7 mouse cellular contexts compared by ENCODE assay signal in the genomic region with DNA sequence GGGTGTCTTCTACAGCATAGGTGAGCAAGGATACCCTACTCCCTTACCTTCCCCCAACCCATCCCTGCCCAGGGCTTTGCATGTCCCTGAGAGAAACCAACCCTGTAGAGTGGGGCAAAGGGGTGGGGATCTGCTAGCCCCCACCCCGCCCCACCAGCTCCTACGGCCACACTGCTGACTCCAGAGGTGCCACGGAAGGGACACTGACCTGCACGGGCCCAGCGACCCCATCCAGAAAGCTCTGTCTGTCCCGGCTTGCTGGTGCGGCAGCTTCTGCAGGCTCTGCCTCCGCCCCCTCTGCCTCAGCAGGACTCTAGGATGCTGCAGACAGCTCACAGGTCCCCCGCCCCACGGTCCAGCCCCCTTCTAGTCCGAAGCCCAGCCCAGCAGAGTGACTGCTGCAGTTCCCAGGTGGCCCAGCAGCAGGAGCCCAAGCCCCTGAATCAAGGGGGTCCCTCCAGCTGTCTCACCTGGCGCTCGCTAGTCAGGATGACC. TPM values are rescaled to one million over a fixed set of nuclear protein-coding genes. Genes with fewer than 3 reads are reported as not detected.
DNase-seq lines count a peak whose midpoint lies in the region; ATAC-seq and TF ChIP-seq lines count a peak whose summit lies in the region.

No protein-coding gene starts in this region.

- WGBS in forebrain, embryonic 11.5 days, result 2% methylated on average over 13 of the region's 13 CpGs
- 2% methylated on average over 8 of the region's 13 CpGs for WGBS in limb, embryonic 14.5 days

- no peaks in the 10 kb centered on the region for H3K36me3 ChIP-seq in testis, adult 2 months (ENCODE audit: control insufficient read depth, insufficient read depth, low read length)
- no peaks in the 10 kb centered on the region for H3K36me3 ChIP-seq in forebrain, embryonic 11.5 days (ENCODE audit: control insufficient read depth, insufficient read depth, low read length)
- H3K36me3 ChIP-seq in limb, embryonic 14.5 days (ENCODE audit: control insufficient read depth, insufficient read depth, low read length), result no peaks in the 10 kb centered on the region

- peak; percentile 55; the same call in 1 of the 2 replicates for ATAC-seq in forebrain, embryonic 11.5 days (replicated peaks; ENCODE audit: low FRiP score)
- peak; percentile 37; the same call in 1 of the 2 replicates for ATAC-seq in limb, embryonic 14.5 days (ENCODE audit: low FRiP score, low read depth)

- TF ChIP-seq CTCF in testis, adult 2 months (IDR thresholded peaks at IDR 0.05; ENCODE audit: control insufficient read depth, insufficient read depth, insufficient replicate concordance, low read depth, low read length), result no peak

- H3K9ac ChIP-seq in forebrain, embryonic 11.5 days (ENCODE audit: low read length), result peak overlapping the region; percentile 46; the same call in 1 of the 2 replicates
- peak overlapping the region; percentile 50 for H3K9ac ChIP-seq in limb, embryonic 14.5 days (ENCODE audit: low read depth, low read length, severe bottlenecking)

- H3K9me3 ChIP-seq in forebrain, embryonic 11.5 days (ENCODE audit: control insufficient read depth, low read length), result no peaks in the 10 kb centered on the region
- H3K9me3 ChIP-seq in limb, embryonic 14.5 days (ENCODE audit: control insufficient read depth, low read length), result no peaks in the 10 kb centered on the region

- H3K4me1 ChIP-seq in testis, adult 2 months (ENCODE audit: control insufficient read depth, insufficient read depth, low read length), result no peaks in the 10 kb centered on the region; the same call in 1 of the 2 replicates
- H3K4me1 ChIP-seq in forebrain, embryonic 11.5 days (replicated peaks; ENCODE audit: control insufficient read depth, insufficient read depth, low read length), result peaks cover 4% of the 10 kb centered on the region; the same call in 1 of the 2 replicates
- H3K4me1 ChIP-seq in limb, embryonic 14.5 days (ENCODE audit: control insufficient read depth, insufficient read depth, low read length), result peaks cover 3% of the 10 kb centered on the region; the same call in 1 of the 2 replicates

- H3K4me2 ChIP-seq in forebrain, embryonic 11.5 days (ENCODE audit: low read depth, low read length, severe bottlenecking), result peak overlapping the region; percentile 26; the same call in 1 of the 2 replicates
- H3K4me2 ChIP-seq in limb, embryonic 14.5 days (replicated peaks; ENCODE audit: low read depth, low read length, severe bottlenecking), result peak overlapping the region; percentile 39

- peak overlapping the region; percentile 88 for H3K4me3 ChIP-seq in testis, adult 2 months (ENCODE audit: control insufficient read depth, low read depth, low read length)
- no peak overlapping the region for H3K4me3 ChIP-seq in forebrain, embryonic 11.5 days (ENCODE audit: low read depth, low read length)
- peak overlapping the region; percentile 7 for H3K4me3 ChIP-seq in limb, embryonic 14.5 days (replicated peaks; ENCODE audit: low read length)

- no peak for DNase-seq in testis, postnatal 14 days (ENCODE audit: low spot score)
- peak; percentile 76 for DNase-seq in forebrain, embryonic 11.5 days (ENCODE audit: low spot score)
- DNase-seq in limb, embryonic 14.5 days (ENCODE audit: low spot score), result peak; percentile 6
- DNase-seq in yolk sac, embryonic 10.5 days (ENCODE audit: low spot score), result peak; percentile 12
- DNase-seq in testis, postnatal 10 days (ENCODE audit: low spot score), result no peak
- no peak for DNase-seq in spleen, postnatal 10 days (ENCODE audit: low spot score in 2 of 2)

- H3K27ac ChIP-seq in testis, adult 2 months (ENCODE audit: control insufficient read depth, insufficient read depth, low read depth, low read length), result no peak overlapping the region
- H3K27ac ChIP-seq in forebrain, embryonic 11.5 days (ENCODE audit: low read depth, low read length), result no peak overlapping the region
- H3K27ac ChIP-seq in limb, embryonic 14.5 days (replicated peaks; ENCODE audit: low read depth, low read length), result no peak overlapping the region

- H3K27me3 ChIP-seq in testis, adult 2 months (ENCODE audit: control insufficient read depth, insufficient read depth, low read length), result no peaks in the 10 kb centered on the region
- H3K27me3 ChIP-seq in forebrain, embryonic 11.5 days (ENCODE audit: control insufficient read depth, insufficient read depth, low read length), result peaks cover 2% of the 10 kb centered on the region; the same call in 1 of the 2 replicates
- no peaks in the 10 kb centered on the region for H3K27me3 ChIP-seq in limb, embryonic 14.5 days (ENCODE audit: control insufficient read depth, insufficient read depth, low read length)

- no peak for TF ChIP-seq POLR2A in testis, adult 2 months (IDR thresholded peaks at IDR 0.05; ENCODE audit: control insufficient read depth, low read depth, low read length)
- no peak for TF ChIP-seq POLR2A in limb, embryonic 14.5 days (IDR thresholded peaks at IDR 0.05; ENCODE audit: borderline replicate concordance, extremely low read depth, insufficient read depth, insufficient read length)

RNA-seq across cellular contexts. Expression of a gene that starts 2.4 kb away (rescaled TPM):
- 111 and 124 TPM in 2 replicates for polyA plus RNA-seq in testis, adult 2 months (2012; rRNA removed)
- 0.21 TPM in 1 of 2 replicates, not detected in the other for polyA plus RNA-seq in forebrain, embryonic 11.5 days (2014; fragmentation: Nextera tagmentation; extraction: Ambion mirVana)
- 0.11 and 0.15 TPM in 2 replicates for polyA plus RNA-seq in limb, embryonic 14.5 days (2012; rRNA removed)
- 0.10 TPM in 1 of 2 replicates, not detected in the other for polyA plus RNA-seq in limb, embryonic 14.5 days (2014; fragmentation: Nextera tagmentation; extraction: Ambion mirVana)

RNA-seq across cellular contexts. Expression of a gene that starts 27.1 kb away (rescaled TPM):
- 1.6 and 1.7 TPM in 2 replicates for polyA plus RNA-seq in testis, adult 2 months (2012; rRNA removed)
- polyA plus RNA-seq in forebrain, embryonic 11.5 days (2014; fragmentation: Nextera tagmentation; extraction: Ambion mirVana), result 29.4 and 32.0 TPM in 2 replicates
- 24.3 and 33.6 TPM in 2 replicates for polyA plus RNA-seq in limb, embryonic 14.5 days (2012; rRNA removed)
- 48.0 and 51.8 TPM in 2 replicates for polyA plus RNA-seq in limb, embryonic 14.5 days (2014; fragmentation: Nextera tagmentation; extraction: Ambion mirVana)

RNA-seq across cellular contexts. Expression of a gene that starts 34.5 kb away (rescaled TPM):
- 19.9 and 27.8 TPM in 2 replicates for polyA plus RNA-seq in testis, adult 2 months (2012; rRNA removed)
- 0.11 and 0.20 TPM in 2 replicates for polyA plus RNA-seq in forebrain, embryonic 11.5 days (2014; fragmentation: Nextera tagmentation; extraction: Ambion mirVana)
- polyA plus RNA-seq in limb, embryonic 14.5 days (2012; rRNA removed), result 0.09 and 0.13 TPM in 2 replicates
- 0.06 and 0.10 TPM in 2 replicates for polyA plus RNA-seq in limb, embryonic 14.5 days (2014; fragmentation: Nextera tagmentation; extraction: Ambion mirVana)

RNA-seq across cellular contexts. Expression of a gene that starts 56.6 kb away (rescaled TPM):
- polyA plus RNA-seq in testis, adult 2 months (2012; rRNA removed), result 0.70 and 1.0 TPM in 2 replicates
- polyA plus RNA-seq in forebrain, embryonic 11.5 days (2014; fragmentation: Nextera tagmentation; extraction: Ambion mirVana), result 0.61 and 1.4 TPM in 2 replicates
- polyA plus RNA-seq in limb, embryonic 14.5 days (2012; rRNA removed), result 4.1 and 5.8 TPM in 2 replicates
- polyA plus RNA-seq in limb, embryonic 14.5 days (2014; fragmentation: Nextera tagmentation; extraction: Ambion mirVana), result 0.87 and 0.99 TPM in 2 replicates

Comparison
In these comparisons a context has a peak if more than half of its experiments do, and no peak if none do; other contexts are left out.
1. DNase-seq: peak in forebrain, embryonic 11.5 days (single experiment), limb, embryonic 14.5 days (single experiment) and yolk sac, embryonic 10.5 days (single experiment); none in testis, postnatal 14 days (single experiment), testis, postnatal 10 days (single experiment) and spleen, postnatal 10 days (0 of 2).
2. RNA of a gene that starts 2.4 kb away (polyA plus RNA-seq): 111 to 124 TPM in testis, adult 2 months; 0.21 TPM in forebrain, embryonic 11.5 days and 0.10 to 0.15 TPM in limb, embryonic 14.5 days; every median in the first group is over 10 times any median in the second.
3. RNA of a gene that starts 34.5 kb away (polyA plus RNA-seq): 19.9 to 27.8 TPM in testis, adult 2 months; 0.11 to 0.20 TPM in forebrain, embryonic 11.5 days and 0.06 to 0.13 TPM in limb, embryonic 14.5 days; every median in the first group is over 10 times any median in the second.